Mouse (Mus musculus): ENCODE measurements at regions not wholly inside any gene's neighbourhood (a gene's known extent, or its start where the extent isn't known, plus 50 kb on each side); places are given as distances from the start of the nearest gene placed in this dataset.

DNA sequence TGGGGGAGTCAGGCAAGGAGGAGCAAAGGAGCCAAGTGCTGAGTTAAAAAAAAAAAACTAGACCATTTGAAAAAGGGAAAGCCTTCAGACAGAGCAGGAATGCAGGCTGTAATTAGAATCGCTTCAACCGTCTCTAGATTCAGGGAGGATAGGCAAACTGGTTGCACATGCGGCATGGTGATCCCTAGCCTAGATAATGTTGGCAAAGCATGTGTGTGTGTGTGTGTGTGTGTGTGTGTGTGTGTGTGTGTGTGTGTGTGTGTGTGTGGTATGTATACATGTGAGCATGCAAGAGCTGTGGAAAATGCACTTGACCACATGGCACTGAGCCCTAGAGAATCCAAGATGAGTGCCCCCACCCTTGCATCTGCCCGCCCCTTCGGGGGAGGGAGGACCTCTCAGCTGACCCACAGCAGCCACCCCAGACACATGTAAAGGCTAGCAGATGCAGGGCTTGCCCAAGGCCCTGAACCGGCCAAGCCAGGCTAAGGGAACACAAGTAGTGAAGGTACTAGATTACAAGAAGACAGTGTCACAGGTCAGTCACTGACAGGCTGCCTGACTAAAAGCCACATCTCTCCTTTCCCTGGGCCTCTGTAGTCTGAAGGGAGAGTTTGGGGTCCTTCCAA, 67.4 kb downstream of the Pja1 start:
- Histone ChIP-seq H3K27ac (ENCODE audit: insufficient read depth, low read length) (no peak overlapping the region), H3K27me3 (ENCODE audit: control insufficient read depth, insufficient read depth, low read length, poor library complexity, severe bottlenecking) (no peaks in the 10 kb centered on the region), H3K9me3 (replicated peaks; ENCODE audit: control insufficient read depth, insufficient read depth, low read length, poor library complexity, severe bottlenecking) (no peaks in the 10 kb centered on the region), H3K4me1 (ENCODE audit: control insufficient read depth, insufficient read depth, low read length) (no peaks in the 10 kb centered on the region), H3K36me3 (ENCODE audit: control insufficient read depth, insufficient read depth, low read length, poor library complexity, severe bottlenecking) (no peaks in the 10 kb centered on the region), H3K9ac (ENCODE audit: low read depth, poor library complexity, severe bottlenecking) (no peak overlapping the region), H3K4me3 (ENCODE audit: low read depth, low read length) (no peak overlapping the region)
- no peak for TF ChIP-seq CTCF (IDR thresholded peaks at IDR 0.05; ENCODE audit: low read depth, low read length)

GRCm38 (mm10) chrX:99402841-99403520, 68.1 kb downstream of the Pja1 start:
- H3K4me1 ChIP-seq (ENCODE audit: control insufficient read depth, insufficient read depth, low read length) = no peaks in the 10 kb centered on the region
- H3K36me3 ChIP-seq (ENCODE audit: control insufficient read depth, insufficient read depth, low read length, poor library complexity, severe bottlenecking) = no peaks in the 10 kb centered on the region
- no peak overlapping the region for H3K9ac ChIP-seq (ENCODE audit: low read depth, poor library complexity, severe bottlenecking)
- H3K9me3 ChIP-seq (replicated peaks; ENCODE audit: control insufficient read depth, insufficient read depth, low read length, poor library complexity, severe bottlenecking) = no peaks in the 10 kb centered on the region
- H3K27ac ChIP-seq (ENCODE audit: insufficient read depth, low read length) = no peak overlapping the region
- H3K27me3 ChIP-seq (ENCODE audit: control insufficient read depth, insufficient read depth, low read length, poor library complexity, severe bottlenecking) = no peaks in the 10 kb centered on the region
- H3K4me3 ChIP-seq (ENCODE audit: low read depth, low read length) = no peak overlapping the region
- no peak for TF ChIP-seq POLR2A (IDR thresholded peaks at IDR 0.05; ENCODE audit: insufficient read depth, low read length)
- TF ChIP-seq CTCF (IDR thresholded peaks at IDR 0.05; ENCODE audit: low read depth, low read length) = peak; percentile 62

GRCm38 (mm10) chrX:99397344-99397743, 73.7 kb downstream of the Pja1 start:
- H3K9me3 ChIP-seq (replicated peaks; ENCODE audit: control insufficient read depth, insufficient read depth, low read length, poor library complexity, severe bottlenecking) = no peaks in the 10 kb centered on the region
- no peaks in the 10 kb centered on the region for H3K4me1 ChIP-seq (ENCODE audit: control insufficient read depth, insufficient read depth, low read length)
- no peaks in the 10 kb centered on the region for H3K36me3 ChIP-seq (ENCODE audit: control insufficient read depth, insufficient read depth, low read length, poor library complexity, severe bottlenecking)
- H3K9ac ChIP-seq (ENCODE audit: low read depth, poor library complexity, severe bottlenecking) = no peak overlapping the region
- H3K4me3 ChIP-seq (ENCODE audit: low read depth, low read length) = no peak overlapping the region
- H3K27ac ChIP-seq (ENCODE audit: insufficient read depth, low read length) = no peak overlapping the region
- TF ChIP-seq EP300 (IDR thresholded peaks at IDR 0.05; ENCODE audit: insufficient read depth, low read depth, low read length) (no peak), CTCF (IDR thresholded peaks at IDR 0.05; ENCODE audit: low read depth, low read length) (no peak), POLR2A (IDR thresholded peaks at IDR 0.05; ENCODE audit: insufficient read depth, low read length) (no peak)
- no peaks in the 10 kb centered on the region for H3K27me3 ChIP-seq (ENCODE audit: control insufficient read depth, insufficient read depth, low read length, poor library complexity, severe bottlenecking)

- Histone ChIP-seq H3K4me1 (ENCODE audit: control insufficient read depth, insufficient read depth, low read length) (no peaks in the 10 kb centered on the region), H3K27ac (ENCODE audit: insufficient read depth, low read length) (no peak overlapping the region), H3K9me3 (replicated peaks; ENCODE audit: control insufficient read depth, insufficient read depth, low read length, poor library complexity, severe bottlenecking) (no peaks in the 10 kb centered on the region), H3K27me3 (ENCODE audit: control insufficient read depth, insufficient read depth, low read length, poor library complexity, severe bottlenecking) (no peaks in the 10 kb centered on the region; the same call in 1 of the 2 replicates), H3K36me3 (ENCODE audit: control insufficient read depth, insufficient read depth, low read length, poor library complexity, severe bottlenecking) (no peaks in the 10 kb centered on the region), H3K9ac (ENCODE audit: low read depth, poor library complexity, severe bottlenecking) (no peak overlapping the region), H3K4me3 (ENCODE audit: low read depth, low read length) (no peak overlapping the region)
- TF ChIP-seq EP300 (IDR thresholded peaks at IDR 0.05; ENCODE audit: insufficient read depth, low read depth, low read length) = no peak
- no peak for TF ChIP-seq POLR2A (IDR thresholded peaks at IDR 0.05; ENCODE audit: insufficient read depth, low read length)
These were observed 74.9 kb downstream of the Pja1 start for GRCm38 (mm10) chrX:99396180-99396579.

DNA sequence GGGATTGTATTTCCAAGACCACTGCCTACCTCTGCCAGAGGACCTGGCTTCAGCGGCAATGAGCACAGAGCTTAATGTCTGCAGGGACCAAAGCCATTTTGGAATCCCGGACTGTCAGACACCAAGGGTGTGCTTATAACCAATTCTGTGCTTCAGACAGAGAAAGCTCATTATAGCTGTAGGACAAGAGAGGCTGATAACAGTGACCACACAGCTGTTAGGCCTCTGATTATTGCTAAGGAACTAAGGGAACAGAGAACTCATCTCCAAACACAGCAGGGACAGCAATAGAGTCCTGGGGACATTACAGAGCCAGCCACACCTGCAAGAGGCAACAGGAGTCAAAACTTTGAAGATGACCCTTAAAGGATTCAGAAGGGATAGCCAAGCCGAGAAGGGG, 76.0 kb downstream of the Pja1 start:
- Histone ChIP-seq H3K9me3 (replicated peaks; ENCODE audit: control insufficient read depth, insufficient read depth, low read length, poor library complexity, severe bottlenecking) (no peaks in the 10 kb centered on the region), H3K27ac (ENCODE audit: insufficient read depth, low read length) (no peak overlapping the region), H3K9ac (ENCODE audit: low read depth, poor library complexity, severe bottlenecking) (no peak overlapping the region), H3K27me3 (ENCODE audit: control insufficient read depth, insufficient read depth, low read length, poor library complexity, severe bottlenecking) (no peaks in the 10 kb centered on the region; the same call in 1 of the 2 replicates), H3K36me3 (ENCODE audit: control insufficient read depth, insufficient read depth, low read length, poor library complexity, severe bottlenecking) (no peaks in the 10 kb centered on the region), H3K4me1 (ENCODE audit: control insufficient read depth, insufficient read depth, low read length) (peaks cover 2% of the 10 kb centered on the region), H3K4me3 (ENCODE audit: low read depth, low read length) (no peak overlapping the region)
- TF ChIP-seq EP300 (IDR thresholded peaks at IDR 0.05; ENCODE audit: insufficient read depth, low read depth, low read length) (no peak), POLR2A (IDR thresholded peaks at IDR 0.05; ENCODE audit: insufficient read depth, low read length) (no peak), CTCF (IDR thresholded peaks at IDR 0.05; ENCODE audit: low read depth, low read length) (no peak)

DNA sequence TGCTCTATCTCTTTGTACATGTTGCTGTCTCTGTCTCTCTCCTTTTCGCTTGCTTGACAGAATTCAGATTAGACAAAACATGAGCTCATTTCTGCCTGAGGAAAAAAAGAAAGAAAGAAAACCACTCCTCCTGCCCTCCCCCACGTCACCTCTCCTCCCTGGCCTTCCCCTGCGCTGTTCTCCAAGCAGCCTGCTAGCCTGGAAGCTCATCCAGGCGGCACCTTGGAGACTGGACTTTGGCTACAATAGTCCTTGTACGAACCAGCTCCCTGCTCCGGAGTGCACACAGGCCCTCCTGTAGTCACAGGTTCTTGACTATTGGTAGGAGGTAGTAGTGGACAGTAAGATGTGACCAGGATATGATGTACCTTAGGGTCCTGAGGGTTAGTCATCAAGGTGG, 79.4 kb downstream of the Pja1 start:
- no peaks in the 10 kb centered on the region for H3K36me3 ChIP-seq (ENCODE audit: control insufficient read depth, insufficient read depth, low read length, poor library complexity, severe bottlenecking)
- H3K9me3 ChIP-seq (replicated peaks; ENCODE audit: control insufficient read depth, insufficient read depth, low read length, poor library complexity, severe bottlenecking) = no peaks in the 10 kb centered on the region

More for the DNA sequence above, 79.4 kb downstream of the Pja1 start:
- no peak overlapping the region for H3K4me3 ChIP-seq (ENCODE audit: low read depth, low read length)
- no peak overlapping the region for H3K27ac ChIP-seq (ENCODE audit: insufficient read depth, low read length)
- H3K9ac ChIP-seq (ENCODE audit: low read depth, poor library complexity, severe bottlenecking) = no peak overlapping the region
- TF ChIP-seq EP300 (IDR thresholded peaks at IDR 0.05; ENCODE audit: insufficient read depth, low read depth, low read length) (no peak), CTCF (IDR thresholded peaks at IDR 0.05; ENCODE audit: low read depth, low read length) (no peak)
- no peaks in the 10 kb centered on the region; the same call in 1 of the 2 replicates for H3K27me3 ChIP-seq (ENCODE audit: control insufficient read depth, insufficient read depth, low read length, poor library complexity, severe bottlenecking)
- H3K4me1 ChIP-seq (ENCODE audit: control insufficient read depth, insufficient read depth, low read length) = peaks cover 2% of the 10 kb centered on the region
